ENCODE assay signal across 9 mouse cellular contexts in genomic region chr4:136104590-136105337, GRCm38 (mm10). TPM values are rescaled to one million over a fixed set of nuclear protein-coding genes. Genes with fewer than 3 reads are reported as not detected.
A peak's percentile ranks its signal among the peaks of the same experiment; 100 is the strongest.
DNase-seq lines count a peak whose midpoint lies in the region; ATAC-seq and TF ChIP-seq lines count a peak whose summit lies in the region.
"Had no signal": no experiment of that assay in that cellular context is flagged by ENCODE, and none has a peak within 500 bp of the region (broad histone marks: within the 10 kb centered on the region; RNA-seq: fewer than 3 reads in every experiment).

No protein-coding gene starts in this region.

- H3K9me3 ChIP-seq in heart, embryonic 15.5 days (replicated peaks): no peaks in the 10 kb centered on the region
- no peaks in the 10 kb centered on the region for H3K9me3 ChIP-seq in kidney, embryonic 16.5 days (ENCODE audit: low read length)
- no peaks in the 10 kb centered on the region for H3K9me3 ChIP-seq in midbrain, embryonic 12.5 days

- peak overlapping the region; percentile 3; the same call in 1 of the 2 replicates for H3K4me2 ChIP-seq in heart, embryonic 15.5 days
- peak overlapping the region; percentile 43 for H3K4me2 ChIP-seq in kidney, embryonic 16.5 days (replicated peaks; ENCODE audit: low read depth, low read length)
- peak overlapping the region; percentile 25 for H3K4me2 ChIP-seq in midbrain, embryonic 12.5 days (replicated peaks)

- no peak for TF ChIP-seq POLR2A in cortical plate, adult 2 months (IDR thresholded peaks at IDR 0.05; ENCODE audit: extremely low read depth, insufficient read depth, low read length)

- H3K27me3 ChIP-seq in heart, embryonic 15.5 days: no peaks in the 10 kb centered on the region
- H3K27me3 ChIP-seq in kidney, embryonic 16.5 days (ENCODE audit: insufficient read depth, low read length): no peaks in the 10 kb centered on the region
- H3K27me3 ChIP-seq in midbrain, embryonic 12.5 days: peaks cover 63% of the 10 kb centered on the region

- no peak overlapping the region for H3K4me3 ChIP-seq in cortical plate, adult 2 months (ENCODE audit: insufficient read depth, low read length)
- H3K4me3 ChIP-seq in heart, embryonic 15.5 days: peak overlapping the region; percentile 20
- H3K4me3 ChIP-seq in kidney, embryonic 16.5 days (ENCODE audit: low read length): peak overlapping the region; percentile 13; the same call in 1 of the 2 replicates
- no peak overlapping the region for H3K4me3 ChIP-seq in midbrain, embryonic 12.5 days
- H3K4me3 ChIP-seq: myocyte had no signal

- peak; percentile 49; the same call in 1 of the 2 replicates for ATAC-seq in heart, embryonic 15.5 days (replicated peaks; ENCODE audit: insufficient number of reproducible peaks, insufficient read depth, low FRiP score, low read depth)
- ATAC-seq in kidney, embryonic 16.5 days (ENCODE audit: low FRiP score, low TSS enrichment): peak; percentile 68
- ATAC-seq in midbrain, embryonic 12.5 days (ENCODE audit: low FRiP score, low read depth): no peak
- no peak for ATAC-seq in monocyte, adult 5-6 weeks (replicated peaks; ENCODE audit: insufficient number of reproducible peaks, low FRiP score, low TSS enrichment, poor library complexity, severe bottlenecking)

- DNase-seq in left cerebral cortex, postnatal 25 days (ENCODE audit: low spot score in 2 of 2): peak; percentile 12 to 33
- DNase-seq in left cerebral cortex, adult 18-20 months (ENCODE audit: low spot score in 2 of 2): no peak
- DNase-seq in thymus, postnatal 36 days: no peak

- no peaks in the 10 kb centered on the region for H3K4me1 ChIP-seq in cortical plate, adult 2 months (ENCODE audit: control insufficient read depth, insufficient read depth, low read length)
- peaks cover 25% of the 10 kb centered on the region for H3K4me1 ChIP-seq in heart, embryonic 15.5 days (replicated peaks)
- peaks cover 24% of the 10 kb centered on the region for H3K4me1 ChIP-seq in kidney, embryonic 16.5 days (ENCODE audit: insufficient read depth, low read length)
- peaks cover 14% of the 10 kb centered on the region for H3K4me1 ChIP-seq in midbrain, embryonic 12.5 days

- no peaks in the 10 kb centered on the region for H3K36me3 ChIP-seq in heart, embryonic 15.5 days
- H3K36me3 ChIP-seq in kidney, embryonic 16.5 days (ENCODE audit: insufficient read depth, low read length): no peaks in the 10 kb centered on the region
- no peaks in the 10 kb centered on the region for H3K36me3 ChIP-seq in midbrain, embryonic 12.5 days

- H3K27ac ChIP-seq in cortical plate, adult 2 months (ENCODE audit: insufficient read depth, low read length): peak overlapping the region; percentile 10; the same call in 1 of the 2 replicates
- peak overlapping the region; percentile 58 for H3K27ac ChIP-seq in heart, embryonic 15.5 days
- H3K27ac ChIP-seq in kidney, embryonic 16.5 days (ENCODE audit: low read length): peak overlapping the region; percentile 63
- H3K27ac ChIP-seq in midbrain, embryonic 12.5 days (replicated peaks): no peak overlapping the region

- 21% methylated on average over 18 of the region's 18 CpGs for WGBS in heart, embryonic 15.5 days
- 13% methylated on average over 18 of the region's 18 CpGs for WGBS in kidney, embryonic 16.5 days
- WGBS in midbrain, embryonic 12.5 days: 7% methylated on average over 18 of the region's 18 CpGs

- intact Hi-C loops in left cerebral cortex, postnatal 25 days (cut with DNase I): no loop called here

- TF ChIP-seq CTCF in cortical plate, adult 2 months (IDR thresholded peaks at IDR 0.05; ENCODE audit: extremely low read depth, insufficient read depth, low read length): no peak

- H3K9ac ChIP-seq in heart, embryonic 15.5 days: no peak overlapping the region
- H3K9ac ChIP-seq in kidney, embryonic 16.5 days (replicated peaks; ENCODE audit: low read length): peak overlapping the region; percentile 55
- H3K9ac ChIP-seq in midbrain, embryonic 12.5 days (replicated peaks): peak overlapping the region; percentile 2; the same call in 1 of the 2 replicates

RNA-seq across cellular contexts. Expression of gene Id3, which starts 38.5 kb away (rescaled TPM):
- 10 to 100 TPM; 37.5 to 39.2 TPM for total RNA-seq in left cerebral cortex, postnatal 25 days (2021)
- total RNA-seq in left cerebral cortex, adult 18-20 months (2021): 10 to 100 TPM; 34.9 to 43.2 TPM
- 75.7 and 82.9 TPM in 2 replicates for polyA plus RNA-seq in cortical plate, adult 2 months (2012; rRNA removed)
- polyA plus RNA-seq in heart, embryonic 15.5 days (2015; fragmentation: Nextera tagmentation; extraction: Ambion mirVana): 261 and 294 TPM in 2 replicates
- polyA plus RNA-seq in kidney, embryonic 16.5 days (2015; fragmentation: Nextera tagmentation; extraction: Ambion mirVana): 953 and 999 TPM in 2 replicates
- 355 and 390 TPM in 2 replicates for polyA plus RNA-seq in midbrain, embryonic 12.5 days (2016; fragmentation: Nextera tagmentation; extraction: Ambion mirVana)
- total RNA-seq in monocyte, adult 5-6 weeks (2017): 4.9 to 16.7 TPM (median 8.5 TPM) in 3 replicates

RNA-seq across cellular contexts. Expression of gene Rpl11, which starts 51.5 kb away (rescaled TPM):
- total RNA-seq in left cerebral cortex, postnatal 25 days (2021): 100 to 1,000 TPM; 233 to 241 TPM
- 100 to 1,000 TPM; 277 to 280 TPM for total RNA-seq in left cerebral cortex, adult 18-20 months (2021)
- 511 and 520 TPM in 2 replicates for polyA plus RNA-seq in cortical plate, adult 2 months (2012; rRNA removed)
- 236 and 245 TPM in 2 replicates for polyA plus RNA-seq in heart, embryonic 15.5 days (2015; fragmentation: Nextera tagmentation; extraction: Ambion mirVana)
- 372 and 438 TPM in 2 replicates for polyA plus RNA-seq in kidney, embryonic 16.5 days (2015; fragmentation: Nextera tagmentation; extraction: Ambion mirVana)
- polyA plus RNA-seq in midbrain, embryonic 12.5 days (2016; fragmentation: Nextera tagmentation; extraction: Ambion mirVana): 294 and 304 TPM in 2 replicates
- 392 to 636 TPM (median 589 TPM) in 3 replicates for total RNA-seq in monocyte, adult 5-6 weeks (2017)

Comparison
In these comparisons a context has a peak if more than half of its experiments do, and no peak if none do; other contexts are left out.
1. DNase-seq: peak in left cerebral cortex, postnatal 25 days (2 of 2); none in left cerebral cortex, adult 18-20 months (0 of 2) and thymus, postnatal 36 days (0 of 2).
2. H3K4me3 ChIP-seq: peak in heart, embryonic 15.5 days (single experiment) and kidney, embryonic 16.5 days (single experiment); none in cortical plate, adult 2 months (single experiment) and midbrain, embryonic 12.5 days (single experiment).
3. ATAC-seq: peak in heart, embryonic 15.5 days (single experiment) and kidney, embryonic 16.5 days (single experiment); none in midbrain, embryonic 12.5 days (single experiment) and monocyte, adult 5-6 weeks (single experiment).
4. Peak in every context shown above with its lines, with median percentiles within 50 percentile points of each other: H3K4me2 ChIP-seq.